Comparison of ENCODE assay signal across 9 mouse cellular contexts in genomic region chr1:138835355-138835900, GRCm38 (mm10). TPM values are rescaled to one million over a fixed set of nuclear protein-coding genes. Genes with fewer than 3 reads are reported as not detected.
DNase-seq lines count a peak whose midpoint lies in the region; ATAC-seq and TF ChIP-seq lines count a peak whose summit lies in the region.
"Had no signal": no experiment of that assay in that cellular context is flagged by ENCODE, and none has a peak within 500 bp of the region (broad histone marks: within the 10 kb centered on the region; RNA-seq: fewer than 3 reads in every experiment).

No protein-coding gene starts in this region.

- DNase-seq in hindbrain, embryonic 10.5 days (ENCODE audit: low spot score), result no peak
- DNase-seq in ES-CJ7 (ENCODE audit: low read depth, low spot score) (peak; percentile 70), liver (no peak)
- DNase-seq in embryo, embryonic 10 days (ENCODE audit: low spot score), result peak; percentile 59
- peak; percentile 43 for DNase-seq in lung, postnatal 14 days
- no peak for DNase-seq in right cerebral cortex, postnatal 36 days (ENCODE audit: low spot score in 2 of 2)
- no peak for DNase-seq in thymus, adult 2 months

- ATAC-seq in hindbrain, embryonic 12.5 days (ENCODE audit: low FRiP score), result no peak

- H3K9me3 ChIP-seq in hindbrain, embryonic 12.5 days (replicated peaks), result no peaks in the 10 kb centered on the region
- no peaks in the 10 kb centered on the region for H3K9me3 ChIP-seq in hindbrain, embryonic 10.5 days
- H3K9me3 ChIP-seq: hindbrain, embryonic 15.5 days had no signal

- no peak for TF ChIP-seq CTCF in thymus, adult 2 months (IDR thresholded peaks at IDR 0.05; ENCODE audit: borderline replicate concordance, control insufficient read depth, extremely low read depth, insufficient read depth, low read length, poor library complexity)

- H3K4me1 ChIP-seq in hindbrain, embryonic 12.5 days, result peaks cover 6% of the 10 kb centered on the region; the same call in 1 of the 2 replicates
- H3K4me1 ChIP-seq in hindbrain, embryonic 10.5 days (replicated peaks), result peaks cover 6% of the 10 kb centered on the region
- H3K4me1 ChIP-seq in thymus, adult 2 months (replicated peaks; ENCODE audit: control insufficient read depth, insufficient read depth, low read length), result peaks cover 2% of the 10 kb centered on the region; the same call in 1 of the 2 replicates

- 0 out of 2 replicates have a peak overlapping the region, but pooled peaks have one; percentile 2 for H3K4me3 ChIP-seq in hindbrain, embryonic 12.5 days
- no peak overlapping the region for H3K4me3 ChIP-seq in hindbrain, embryonic 10.5 days
- H3K4me3 ChIP-seq in thymus, adult 2 months (ENCODE audit: control insufficient read depth, insufficient read depth, low read length), result no peak overlapping the region
- H3K4me3 ChIP-seq: hindbrain, embryonic 15.5 days had no signal

- peaks cover 77% of the 10 kb centered on the region for H3K27me3 ChIP-seq in hindbrain, embryonic 12.5 days
- H3K27me3 ChIP-seq in hindbrain, embryonic 10.5 days (ENCODE audit: insufficient read depth, poor library complexity, severe bottlenecking), result peaks cover 88% of the 10 kb centered on the region
- peaks cover 33% of the 10 kb centered on the region for H3K27me3 ChIP-seq in thymus, adult 2 months (ENCODE audit: control insufficient read depth, insufficient read depth, low read length)

- H3K9ac ChIP-seq in hindbrain, embryonic 12.5 days, result no peak overlapping the region
- H3K9ac ChIP-seq: hindbrain, embryonic 15.5 days had no signal

- H3K4me2 ChIP-seq in hindbrain, embryonic 12.5 days (replicated peaks), result 0 out of 2 replicates have a peak overlapping the region, but pooled peaks have one; percentile 39

- 2% methylated on average over 3 of the region's 3 CpGs for WGBS in hindbrain, embryonic 12.5 days
- 2% methylated on average over 3 of the region's 3 CpGs for WGBS in hindbrain, embryonic 10.5 days
- WGBS in thymus, adult 2 months, result 5% methylated on average over 3 of the region's 3 CpGs

- H3K36me3 ChIP-seq in hindbrain, embryonic 12.5 days, result no peaks in the 10 kb centered on the region
- no peaks in the 10 kb centered on the region for H3K36me3 ChIP-seq in hindbrain, embryonic 10.5 days
- H3K36me3 ChIP-seq in thymus, adult 2 months (ENCODE audit: control insufficient read depth, insufficient read depth, low read length), result no peaks in the 10 kb centered on the region
- H3K36me3 ChIP-seq: hindbrain, embryonic 15.5 days had no signal

- H3K27ac ChIP-seq in hindbrain, embryonic 12.5 days, result no peak overlapping the region
- no peak overlapping the region for H3K27ac ChIP-seq in hindbrain, embryonic 10.5 days
- H3K27ac ChIP-seq in thymus, adult 2 months (ENCODE audit: control insufficient read depth, insufficient read depth, low read length), result no peak overlapping the region
- H3K27ac ChIP-seq: hindbrain, embryonic 15.5 days had no signal

- no peak for TF ChIP-seq POLR2A in thymus, adult 2 months (IDR thresholded peaks at IDR 0.05; ENCODE audit: control insufficient read depth, extremely low read depth, insufficient read depth, low read length, poor library complexity)

RNA-seq across cellular contexts. Expression of gene Lhx9, which starts 12.9 kb away (rescaled TPM):
- 22.7 and 25.8 TPM in 2 replicates for polyA plus RNA-seq in hindbrain, embryonic 12.5 days (2016; fragmentation: Nextera tagmentation; extraction: Ambion mirVana)
- 11.0 and 18.1 TPM in 2 replicates for polyA plus RNA-seq in hindbrain, embryonic 10.5 days (2016; fragmentation: Nextera tagmentation; extraction: Ambion mirVana)
- 0.05 TPM in 1 of 2 replicates, not detected in the other for polyA plus RNA-seq in thymus, adult 2 months (2012; rRNA removed)

RNA-seq across cellular contexts. Expression of gene 2310009B15Rik, which starts 21.2 kb away (rescaled TPM):
- polyA plus RNA-seq in hindbrain, embryonic 12.5 days (2016; fragmentation: Nextera tagmentation; extraction: Ambion mirVana), result 41.5 and 46.2 TPM in 2 replicates
- polyA plus RNA-seq in hindbrain, embryonic 10.5 days (2016; fragmentation: Nextera tagmentation; extraction: Ambion mirVana), result 43.2 and 45.0 TPM in 2 replicates
- 51.3 and 54.8 TPM in 2 replicates for polyA plus RNA-seq in thymus, adult 2 months (2012; rRNA removed)

Comparison
In these comparisons a context has a peak if more than half of its experiments do, and no peak if none do; other contexts are left out.
1. DNase-seq: peak in ES-CJ7 (single experiment), embryo, embryonic 10 days (single experiment) and lung, postnatal 14 days (single experiment); none in hindbrain, embryonic 10.5 days (single experiment), right cerebral cortex, postnatal 36 days (0 of 2), liver (single experiment) and thymus, adult 2 months (single experiment).
2. RNA of gene Lhx9, which starts 12.9 kb away (polyA plus RNA-seq): 22.7 to 25.8 TPM in hindbrain, embryonic 12.5 days and 11.0 to 18.1 TPM in hindbrain, embryonic 10.5 days; 0.05 TPM in thymus, adult 2 months; every median in the first group is over 10 times any median in the second.